Mouse (Mus musculus): Measurements from ENCODE around the gene Sec16b. TPM values are rescaled to one million over a fixed set of nuclear protein-coding genes. Genes with fewer than 3 reads are reported as not detected.

Gene Sec16b
- total RNA-seq (2021) = 1 to 10 TPM; 1.1 to 1.6 TPM
- long read RNA-seq, experiment 1 = 0 reads
- long read RNA-seq, experiment 2 = 0 reads

GRCm38 (mm10) chr1:157506522-157506921 lies at the start of gene Sec16b:
Sec16b (plus strand) TSS chr1:157506728.
- peak; percentile 32 to 53 for DNase-seq
- intact Hi-C loops (cut with DNase I) = no loop called here

GRCm38 (mm10) chr1:157457789-157458188 lies 48.7 kb upstream of the Sec16b start:
- intact Hi-C loops (cut with DNase I) = no loop called here

GRCm38 (mm10) chr1:157458421-157459208 lies 47.9 kb upstream of the Sec16b start, which contains the start of gene Cryzl2:
Cryzl2 (plus strand) TSS chr1:157458577.
- peak; percentile 52 to 77 for DNase-seq
- intact Hi-C loops (cut with DNase I) = no loop called here

More at GRCm38 (mm10) chr1:157457789-157458188, 48.7 kb upstream of the Sec16b start:
- DNase-seq = no peak

- intact Hi-C loops (cut with DNase I) = no loop called here
- no peak for DNase-seq
Observed at GRCm38 (mm10) chr1:157459904-157460303, 46.6 kb upstream of the Sec16b start.

GRCm38 (mm10) chr1:157461276-157461675 lies 45.3 kb upstream of the Sec16b start:
- no peak for DNase-seq
- intact Hi-C loops (cut with DNase I) = no loop called here

- DNase-seq = no peak
- intact Hi-C loops (cut with DNase I) = no loop called here
Observed at GRCm38 (mm10) chr1:157462336-157462735, 44.2 kb upstream of the Sec16b start.

- intact Hi-C loops (cut with DNase I) = no loop called here
- no peak for DNase-seq
Observed at GRCm38 (mm10) chr1:157465194-157465593, 41.3 kb upstream of the Sec16b start.

- intact Hi-C loops (cut with DNase I) = no loop called here
- no peak for DNase-seq
Observed at GRCm38 (mm10) chr1:157467866-157468265, 38.7 kb upstream of the Sec16b start.

GRCm38 (mm10) chr1:157470761-157471386 lies 35.7 kb upstream of the Sec16b start:
- intact Hi-C loops (cut with DNase I) = no loop called here
- no peak for DNase-seq

GRCm38 (mm10) chr1:157472716-157473115 lies 33.8 kb upstream of the Sec16b start:
- intact Hi-C loops (cut with DNase I) = no loop called here
- DNase-seq = no peak

- intact Hi-C loops (cut with DNase I) = no loop called here
Observed at GRCm38 (mm10) chr1:157474865-157475264, 31.7 kb upstream of the Sec16b start.

GRCm38 (mm10) chr1:157476231-157476630 lies 30.3 kb upstream of the Sec16b start:
- no peak for DNase-seq
- intact Hi-C loops (cut with DNase I) = no loop called here

More at GRCm38 (mm10) chr1:157474865-157475264, 31.7 kb upstream of the Sec16b start:
- no peak for DNase-seq

GRCm38 (mm10) chr1:157480090-157480489 lies 26.4 kb upstream of the Sec16b start:
- DNase-seq = no peak

GRCm38 (mm10) chr1:157480901-157481300 lies 25.6 kb upstream of the Sec16b start:
- no peak for DNase-seq
- intact Hi-C loops (cut with DNase I) = no loop called here

More at GRCm38 (mm10) chr1:157480090-157480489, 26.4 kb upstream of the Sec16b start:
- intact Hi-C loops (cut with DNase I) = no loop called here

- intact Hi-C loops (cut with DNase I) = no loop called here
- no peak for DNase-seq
Observed at GRCm38 (mm10) chr1:157481666-157482065, 24.9 kb upstream of the Sec16b start.

GRCm38 (mm10) chr1:157484161-157484560 lies 22.4 kb upstream of the Sec16b start:
- intact Hi-C loops (cut with DNase I) = no loop called here
- DNase-seq = no peak

GRCm38 (mm10) chr1:157500657-157501056 lies 5.9 kb upstream of the Sec16b start:
- intact Hi-C loops (cut with DNase I) = no loop called here
- no peak for DNase-seq

GRCm38 (mm10) chr1:157501352-157501945 lies 5.1 kb upstream of the Sec16b start:
- no peak for DNase-seq
- intact Hi-C loops (cut with DNase I) = no loop called here

GRCm38 (mm10) chr1:157503071-157503470 lies 3.5 kb upstream of the Sec16b start:
- no peak for DNase-seq
- intact Hi-C loops (cut with DNase I) = no loop called here

GRCm38 (mm10) chr1:157506995-157507595 lies 567 bp downstream of the Sec16b start:
- intact Hi-C loops (cut with DNase I) = no loop called here
- DNase-seq = no peak

GRCm38 (mm10) chr1:157507814-157508213 lies 1.3 kb downstream of the Sec16b start:
- DNase-seq = peak; percentile 37 to 57

More at GRCm38 (mm10) chr1:157507814-157508213, 1.3 kb downstream of the Sec16b start:
- intact Hi-C loops (cut with DNase I) = no loop called here

Measured in gastrocnemius, postnatal 36 days (tissue).